Mouse (Mus musculus): Measurements from ENCODE around the gene Dus2. TPM values are rescaled to one million over a fixed set of nuclear protein-coding genes. Genes with fewer than 3 reads are reported as not detected.
"Not testable (repeated sequence)": the region's sequence is repeated elsewhere in the genome, so short reads cannot be mapped to it uniquely, and the experiment has no call there.

The Dus2 gene
- polyA plus RNA-seq, 1 experiment, result 30.4 TPM

DNA sequence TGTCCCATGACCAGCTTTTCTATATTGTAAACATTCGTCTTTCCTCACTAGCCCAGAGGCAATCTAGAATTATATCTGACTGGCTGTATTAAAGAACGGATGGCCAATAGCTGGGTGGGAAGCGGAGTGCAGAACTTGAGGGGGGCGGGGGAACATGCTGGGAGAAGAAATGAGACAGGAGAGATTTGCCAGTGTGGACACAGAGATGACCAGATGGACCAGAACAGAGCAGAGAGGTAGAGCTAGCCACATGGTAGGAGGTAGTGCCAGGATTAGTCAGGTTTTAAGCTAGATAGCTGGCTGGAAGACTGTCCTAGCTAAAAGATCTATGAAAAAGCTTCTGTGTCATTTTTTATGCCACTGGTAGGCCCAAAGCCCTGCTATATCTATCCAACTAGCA, 10.8 kb downstream of the Dus2 start:
- Histone ChIP-seq H3K4me3 (no peak overlapping the region), H3K27me3 (ENCODE audit: control insufficient read depth, insufficient read depth, insufficient read length) (no peaks in the 10 kb centered on the region), H3ac (ENCODE audit: control insufficient read depth, insufficient read length) (no peak overlapping the region), H3K36me3 (ENCODE audit: control insufficient read depth, insufficient read depth) (no peaks in the 10 kb centered on the region), H3K79me2 (ENCODE audit: control insufficient read depth, insufficient read depth) (no peaks in the 10 kb centered on the region), H3K4me2 (ENCODE audit: low read depth) (no peak overlapping the region)
- TF ChIP-seq MAX (IDR thresholded peaks at IDR 0.05; ENCODE audit: low read depth), result no peak

DNA sequence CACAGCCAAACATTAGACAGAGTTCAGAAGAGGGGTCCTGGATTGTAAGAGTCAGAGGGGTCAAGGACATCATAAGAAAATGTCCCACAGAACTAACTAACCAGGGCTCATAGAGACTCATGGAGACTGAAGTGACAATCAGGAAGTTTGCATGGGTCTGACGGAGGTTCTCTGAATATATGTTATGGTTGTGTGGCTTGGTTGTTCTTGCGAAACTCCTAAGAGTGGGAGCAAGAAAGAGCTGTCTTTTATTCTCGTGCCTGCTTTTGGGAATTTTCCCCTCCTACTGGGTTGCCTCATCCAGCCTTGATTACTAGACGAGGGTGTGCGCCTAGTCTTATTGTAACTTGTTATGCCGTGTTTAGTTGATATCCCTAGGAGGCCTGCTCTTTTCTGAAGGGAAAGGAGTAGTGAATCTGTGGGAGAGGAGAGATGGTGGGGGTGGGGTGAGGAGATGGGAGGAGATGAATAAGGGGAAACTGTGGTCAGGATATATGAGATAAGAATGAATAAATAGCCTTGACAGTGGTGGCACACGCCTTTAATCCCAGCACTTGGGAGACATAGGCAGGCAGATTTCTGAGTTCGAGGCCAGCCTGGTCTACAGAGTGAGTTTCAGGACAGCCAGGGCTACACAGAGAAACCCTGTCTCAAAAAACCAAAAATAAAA, 13.5 kb downstream of the Dus2 start:
- Histone ChIP-seq H3K79me2 (ENCODE audit: control insufficient read depth, insufficient read depth) (no peaks in the 10 kb centered on the region), H3K27me3 (ENCODE audit: control insufficient read depth, insufficient read depth, insufficient read length) (no peaks in the 10 kb centered on the region), H3K4me2 (ENCODE audit: low read depth) (no peak overlapping the region), H3ac (ENCODE audit: control insufficient read depth, insufficient read length) (no peak overlapping the region), H3K36me3 (ENCODE audit: control insufficient read depth, insufficient read depth) (no peaks in the 10 kb centered on the region), H3K4me3 (no peak overlapping the region)
- TF ChIP-seq MYOG (IDR thresholded peaks at IDR 0.05; ENCODE audit: control insufficient read depth in 1 of 3, insufficient read depth in 1 of 3, insufficient read length in 2 of 3, low read depth in 2 of 3) (no peak), CEBPB (IDR thresholded peaks at IDR 0.05; ENCODE audit: insufficient read depth, poor library complexity, severe bottlenecking) (peak; percentile 72)

DNA sequence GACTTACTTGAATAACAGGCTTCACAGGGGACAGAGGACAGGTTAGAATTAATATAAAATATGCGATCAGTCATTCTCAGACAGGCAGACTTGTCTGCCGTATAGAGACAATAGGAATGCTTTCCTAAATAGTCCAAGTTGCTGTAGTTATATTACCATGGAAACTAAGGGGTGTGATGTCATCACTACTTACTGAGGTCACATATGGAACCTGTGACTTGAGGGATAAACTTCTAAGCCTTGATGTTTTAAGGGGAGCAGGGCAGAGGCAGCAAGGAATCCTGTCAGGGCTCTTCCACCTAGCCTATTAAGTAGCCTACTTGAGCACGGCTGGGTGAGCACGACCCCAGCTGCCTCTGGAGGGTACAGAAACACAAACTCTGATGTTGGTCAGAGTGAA, 14.7 kb downstream of the Dus2 start, which contains the start of gene Dpep2nb:
TSS of gene Dpep2nb (minus strand) at position 101 of the 400 bp plus-strand sequence.
- Histone ChIP-seq H3K4me3 (no peak within 1 kb of the TSS), H3K27me3 (ENCODE audit: control insufficient read depth, insufficient read depth, insufficient read length) (no peaks in the 10 kb centered on the region), H3K4me2 (ENCODE audit: low read depth) (no peak within 1 kb of the TSS), H3K79me2 (ENCODE audit: control insufficient read depth, insufficient read depth) (peaks cover 11% of the 10 kb centered on the region), H3K36me3 (ENCODE audit: control insufficient read depth, insufficient read depth) (no peaks in the 10 kb centered on the region), H3ac (ENCODE audit: control insufficient read depth, insufficient read length) (no peak within 1 kb of the TSS)
- TF ChIP-seq SRF (IDR thresholded peaks at IDR 0.05; ENCODE audit: control insufficient read depth, insufficient read length, low read depth) (no peak), POLR2AphosphoS2 (IDR thresholded peaks at IDR 0.05; ENCODE audit: insufficient read length, low read depth) (no peak), REST (IDR thresholded peaks at IDR 0.05; ENCODE audit: insufficient read depth, insufficient read length) (no peak)

DNA sequence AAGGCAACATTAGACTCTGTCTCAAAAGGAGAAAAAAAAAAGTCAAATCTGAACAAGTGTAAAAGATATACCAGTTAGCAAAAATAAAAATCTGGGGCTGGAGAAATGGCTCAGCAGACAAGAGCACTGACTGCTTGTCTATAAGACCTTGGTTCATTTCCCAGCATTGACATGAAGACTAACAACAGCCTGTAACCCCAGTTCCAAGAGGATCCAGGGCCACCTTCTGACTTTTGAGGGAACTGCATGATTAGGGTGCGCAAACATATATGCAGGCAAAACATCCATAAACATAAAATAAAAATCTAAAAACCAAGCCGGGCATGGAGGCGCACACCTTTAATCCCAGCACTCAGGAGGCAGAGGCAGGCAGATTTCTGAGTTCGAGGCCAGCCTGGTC, 15.3 kb downstream of the Dus2 start:
- Histone ChIP-seq H3ac (ENCODE audit: control insufficient read depth, insufficient read length) (no peak overlapping the region), H3K4me2 (ENCODE audit: low read depth) (no peak overlapping the region), H3K79me2 (ENCODE audit: control insufficient read depth, insufficient read depth) (peaks cover 11% of the 10 kb centered on the region), H3K36me3 (ENCODE audit: control insufficient read depth, insufficient read depth) (no peaks in the 10 kb centered on the region), H3K27me3 (ENCODE audit: control insufficient read depth, insufficient read depth, insufficient read length) (no peaks in the 10 kb centered on the region), H3K4me3 (no peak overlapping the region)
- TF ChIP-seq TCF12 (IDR thresholded peaks at IDR 0.05; ENCODE audit: insufficient read depth, poor library complexity, severe bottlenecking), result no peak
- TF ChIP-seq CEBPB (IDR thresholded peaks at IDR 0.05; ENCODE audit: insufficient read depth, poor library complexity, severe bottlenecking), result no peak
- no peak for TF ChIP-seq MYOG (IDR thresholded peaks at IDR 0.05; ENCODE audit: control insufficient read depth in 1 of 3, insufficient read depth in 1 of 3, insufficient read length in 2 of 3, low read depth in 2 of 3)
- TF ChIP-seq TCF3 (IDR thresholded peaks at IDR 0.05; ENCODE audit: insufficient read length, low read depth), result no peak
- TF ChIP-seq REST (IDR thresholded peaks at IDR 0.05; ENCODE audit: insufficient read depth, insufficient read length), result no peak
- TF ChIP-seq MYOD1 (IDR thresholded peaks at IDR 0.05; ENCODE audit: control insufficient read depth in 1 of 3, insufficient read length in 2 of 3, low read depth in 2 of 3), result no peak
- TF ChIP-seq USF1 (IDR thresholded peaks at IDR 0.05; ENCODE audit: low read depth), result no peak
- TF ChIP-seq POLR2AphosphoS2 (IDR thresholded peaks at IDR 0.05; ENCODE audit: insufficient read length, low read depth), result no peak
- TF ChIP-seq POLR2A (IDR thresholded peaks at IDR 0.05; ENCODE audit: insufficient read length, low read depth), result no peak
- no peak for TF ChIP-seq SRF (IDR thresholded peaks at IDR 0.05; ENCODE audit: control insufficient read depth, insufficient read length, low read depth)
- TF ChIP-seq E2F4 (IDR thresholded peaks at IDR 0.05; ENCODE audit: insufficient read depth), result no peak
- TF ChIP-seq MAX (IDR thresholded peaks at IDR 0.05; ENCODE audit: low read depth), result no peak

DNA sequence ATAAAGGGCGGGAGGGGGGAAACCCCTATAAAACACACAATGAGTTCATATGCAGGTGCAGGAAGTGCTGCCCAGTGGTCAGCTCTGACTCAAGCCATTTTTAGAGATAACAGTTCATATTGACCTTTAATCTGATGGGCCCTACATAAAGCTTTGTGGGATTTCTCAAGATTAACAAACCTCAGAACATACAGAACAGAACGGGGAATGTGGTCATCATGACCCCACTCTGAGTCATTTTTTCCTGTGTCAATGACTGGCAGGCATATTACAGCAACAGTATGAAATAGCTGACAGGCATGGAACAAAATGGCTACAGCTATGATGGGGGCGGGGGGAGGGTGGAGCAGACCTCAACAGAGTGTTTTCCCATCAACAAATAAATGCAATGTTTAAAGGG, 16.0 kb downstream of the Dus2 start:
- Histone ChIP-seq H3K27me3 (ENCODE audit: control insufficient read depth, insufficient read depth, insufficient read length) (no peaks in the 10 kb centered on the region), H3K36me3 (ENCODE audit: control insufficient read depth, insufficient read depth) (no peaks in the 10 kb centered on the region), H3K79me2 (ENCODE audit: control insufficient read depth, insufficient read depth) (peaks cover 11% of the 10 kb centered on the region)

DNA sequence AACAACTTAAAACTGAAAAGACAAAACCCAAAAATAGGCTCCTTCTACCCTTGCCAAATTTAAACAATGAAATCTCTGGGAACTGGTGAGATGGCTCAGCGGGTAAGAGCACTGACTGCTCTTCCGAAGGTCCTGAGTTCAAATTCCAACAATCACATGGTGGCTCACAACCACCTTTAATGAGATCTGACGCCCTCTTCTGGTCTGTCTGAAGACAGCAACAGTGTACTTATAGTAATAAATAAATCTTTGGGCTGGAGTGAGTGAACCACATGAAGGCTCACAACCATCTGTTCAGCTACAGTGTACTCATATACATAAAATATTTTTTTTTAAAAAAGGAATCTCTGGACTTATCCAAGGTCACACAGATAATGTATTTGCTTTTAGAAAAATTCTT, 16.8 kb downstream of the Dus2 start:
- not testable (repeated sequence) for H3K4me3 ChIP-seq; H3K27me3 ChIP-seq (ENCODE audit: control insufficient read depth, insufficient read depth, insufficient read length); H3K36me3 ChIP-seq (ENCODE audit: control insufficient read depth, insufficient read depth); H3ac ChIP-seq (ENCODE audit: control insufficient read depth, insufficient read length); H3K4me2 ChIP-seq (ENCODE audit: low read depth)
- H3K79me2 ChIP-seq (ENCODE audit: control insufficient read depth, insufficient read depth), result peaks cover 11% of the 10 kb centered on the region

More for the DNA sequence above, 16.0 kb downstream of the Dus2 start:
- H3K4me2 ChIP-seq (ENCODE audit: low read depth), result no peak overlapping the region
- H3ac ChIP-seq (ENCODE audit: control insufficient read depth, insufficient read length), result no peak overlapping the region
- TF ChIP-seq CEBPB (IDR thresholded peaks at IDR 0.05; ENCODE audit: insufficient read depth, poor library complexity, severe bottlenecking) (peak; percentile 66), USF1 (IDR thresholded peaks at IDR 0.05; ENCODE audit: low read depth) (no peak), SRF (IDR thresholded peaks at IDR 0.05; ENCODE audit: control insufficient read depth, insufficient read length, low read depth) (no peak)
- H3K4me3 ChIP-seq, result no peak overlapping the region

Data from myocyte (in vitro differentiated cells).